Mouse (Mus musculus): Measurements from ENCODE around the gene Gpc6.

DNA sequence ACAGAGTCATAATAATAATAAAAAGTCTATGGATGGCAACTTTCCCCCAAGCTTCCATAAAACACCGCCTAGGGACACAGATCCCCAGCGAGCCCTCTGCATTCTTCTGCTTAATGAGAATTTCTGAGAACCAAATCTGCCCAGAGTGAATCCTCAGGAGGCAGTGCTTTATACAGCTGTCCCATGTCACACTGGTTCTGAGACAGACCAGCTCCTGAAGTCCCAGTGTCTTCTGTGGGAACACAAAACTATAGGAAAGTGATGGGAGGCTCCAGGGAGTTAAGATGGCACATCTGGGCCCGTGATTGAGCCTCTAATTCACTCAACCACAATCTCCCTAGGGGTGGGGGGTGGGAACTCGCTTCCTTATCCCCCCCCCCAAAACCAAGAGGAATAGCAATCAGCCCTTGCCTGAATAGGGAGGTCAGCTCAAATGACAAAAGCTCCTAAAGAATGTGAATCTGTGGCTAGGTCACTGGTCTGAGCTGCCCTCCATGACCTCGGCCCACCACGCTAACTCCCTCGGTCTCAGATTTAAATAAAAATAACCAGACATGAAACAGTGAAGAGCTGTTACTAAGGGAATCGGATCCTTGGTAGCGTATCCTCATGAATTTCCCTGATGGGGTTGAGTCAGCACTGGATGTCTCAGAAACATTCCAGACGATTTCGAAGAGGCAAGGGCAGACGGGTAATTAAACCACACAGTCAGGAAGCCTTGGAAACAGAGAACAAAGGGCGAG, 1005.2 kb downstream of the Gpc6 start:
- TF ChIP-seq CTCF (IDR thresholded peaks at IDR 0.05; ENCODE audit: low read depth) (no peak), EP300 (IDR thresholded peaks at IDR 0.05; ENCODE audit: low read depth) (no peak)

All from heart, postnatal 0 days (tissue).